26 mouse cellular contexts compared by ENCODE assay signal in the genomic region with DNA sequence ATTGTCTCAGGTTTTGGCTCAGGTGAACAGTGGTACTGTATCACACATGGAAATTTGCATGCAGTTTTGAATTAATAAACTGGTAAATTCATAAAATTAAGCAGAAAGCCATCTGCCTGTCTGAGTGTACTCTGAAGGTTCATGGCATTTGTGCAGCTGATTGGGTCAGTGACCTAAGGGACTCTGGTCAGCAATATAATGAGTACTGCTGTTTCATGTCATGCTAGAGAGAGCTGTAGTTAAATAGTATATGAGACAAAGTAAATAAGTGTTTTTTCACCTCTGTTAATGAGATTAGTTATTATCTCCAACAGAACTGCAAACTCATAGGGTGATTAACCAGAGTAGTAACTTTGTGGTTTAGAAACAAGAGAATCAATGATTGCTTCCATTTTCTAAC.
DNase-seq lines count a peak whose midpoint lies in the region; ATAC-seq and TF ChIP-seq lines count a peak whose summit lies in the region.
"Had no signal": no experiment of that assay in that cellular context is flagged by ENCODE, and none has a peak within 500 bp of the region (broad histone marks: within the 10 kb centered on the region; RNA-seq: fewer than 3 reads in every experiment).

No protein-coding gene starts in this region.

- no peak overlapping the region for H3K4me2 ChIP-seq in intestine, embryonic 15.5 days (replicated peaks)
- H3K4me2 ChIP-seq in kidney, embryonic 15.5 days: no peak overlapping the region
- H3K4me2 ChIP-seq in forebrain, embryonic 12.5 days: no peak overlapping the region
- no peak overlapping the region for H3K4me2 ChIP-seq in lung, postnatal 0 days (replicated peaks; ENCODE audit: low read depth, low read length)
- H3K4me2 ChIP-seq: embryonic facial prominence, embryonic 12.5 days; hindbrain, embryonic 13.5 days; limb, embryonic 15.5 days; lung, embryonic 14.5 days; midbrain, embryonic 15.5 days; neural tube, embryonic 12.5 days had no signal

- no peak overlapping the region for H3K9ac ChIP-seq in intestine, embryonic 15.5 days
- no peak overlapping the region for H3K9ac ChIP-seq in kidney, embryonic 15.5 days
- H3K9ac ChIP-seq in forebrain, embryonic 12.5 days: no peak overlapping the region
- no peak overlapping the region for H3K9ac ChIP-seq in lung, postnatal 0 days (replicated peaks; ENCODE audit: low read depth)
- H3K9ac ChIP-seq: embryonic facial prominence, embryonic 12.5 days; hindbrain, embryonic 13.5 days; limb, embryonic 15.5 days; lung, embryonic 14.5 days; midbrain, embryonic 15.5 days; neural tube, embryonic 12.5 days had no signal

- peak; percentile 73 for DNase-seq in kidney, adult 11 months
- DNase-seq in kidney, postnatal 36 days: peak; percentile 54 to 77
- no peak for DNase-seq in layer of hippocampus, postnatal 10 days (ENCODE audit: low spot score in 2 of 2)
- DNase-seq in lung, postnatal 0 days (ENCODE audit: low spot score): no peak
- DNase-seq: adrenal gland, postnatal 10 days; B cell, adult 2 months; cerebellum, adult 18-20 months; cerebellum, postnatal 25 days; gastrocnemius, adult 2 months; heart, postnatal 36 days; left cerebral cortex, postnatal 4 days; lung, embryonic 14.5 days; lung, postnatal 36 days; right cerebral cortex, postnatal 14 days; thymus, postnatal 36 days had no signal

- no peaks in the 10 kb centered on the region for H3K9me3 ChIP-seq in intestine, embryonic 15.5 days
- no peaks in the 10 kb centered on the region for H3K9me3 ChIP-seq in kidney, embryonic 15.5 days (replicated peaks)
- H3K9me3 ChIP-seq in forebrain, embryonic 12.5 days: no peaks in the 10 kb centered on the region
- no peaks in the 10 kb centered on the region for H3K9me3 ChIP-seq in lung, postnatal 0 days (ENCODE audit: low read length)
- H3K9me3 ChIP-seq: embryonic facial prominence, embryonic 12.5 days; hindbrain, embryonic 13.5 days; limb, embryonic 15.5 days; midbrain, embryonic 15.5 days; neural tube, embryonic 12.5 days had no signal

- no peak overlapping the region for H3K27ac ChIP-seq in intestine, embryonic 15.5 days
- no peak overlapping the region for H3K27ac ChIP-seq in kidney, embryonic 15.5 days
- no peak overlapping the region for H3K27ac ChIP-seq in forebrain, embryonic 12.5 days
- H3K27ac ChIP-seq in lung, postnatal 0 days (ENCODE audit: low read length): no peak overlapping the region
- H3K27ac ChIP-seq: embryonic facial prominence, embryonic 12.5 days; gastrocnemius, adult 2 months; hindbrain, embryonic 13.5 days; left cerebral cortex, adult 2 months; limb, embryonic 15.5 days; midbrain, embryonic 15.5 days; neural tube, embryonic 12.5 days had no signal

- no peak overlapping the region for H3K4me3 ChIP-seq in intestine, embryonic 15.5 days (replicated peaks)
- no peak overlapping the region for H3K4me3 ChIP-seq in kidney, embryonic 15.5 days (replicated peaks)
- no peak overlapping the region for H3K4me3 ChIP-seq in forebrain, embryonic 12.5 days (replicated peaks)
- H3K4me3 ChIP-seq in lung, postnatal 0 days (ENCODE audit: low read depth, low read length): no peak overlapping the region
- H3K4me3 ChIP-seq: embryonic facial prominence, embryonic 12.5 days; gastrocnemius, adult 2 months; hindbrain, embryonic 13.5 days; left cerebral cortex, adult 2 months; limb, embryonic 15.5 days; megakaryocyte, embryonic 14.5 days; midbrain, embryonic 15.5 days; neural tube, embryonic 12.5 days had no signal

- no peaks in the 10 kb centered on the region for H3K27me3 ChIP-seq in intestine, embryonic 15.5 days (replicated peaks)
- H3K27me3 ChIP-seq in kidney, embryonic 15.5 days: no peaks in the 10 kb centered on the region
- H3K27me3 ChIP-seq in forebrain, embryonic 12.5 days: no peaks in the 10 kb centered on the region
- no peaks in the 10 kb centered on the region for H3K27me3 ChIP-seq in lung, postnatal 0 days (replicated peaks; ENCODE audit: insufficient read depth, low read length)
- H3K27me3 ChIP-seq: embryonic facial prominence, embryonic 12.5 days; hindbrain, embryonic 13.5 days; limb, embryonic 15.5 days; megakaryocyte, embryonic 14.5 days; midbrain, embryonic 15.5 days; neural tube, embryonic 12.5 days had no signal

- peak; percentile 31; the same call in 1 of the 2 replicates for ATAC-seq in intestine, embryonic 15.5 days
- ATAC-seq in kidney, embryonic 15.5 days (replicated peaks; ENCODE audit: low FRiP score): peak; percentile 97
- no peak for ATAC-seq in forebrain, embryonic 12.5 days (ENCODE audit: low FRiP score)
- no peak for ATAC-seq in lung, postnatal 0 days
- ATAC-seq: inflammation-experienced regulatory T-cells, adult 6 months; midbrain, embryonic 15.5 days had no signal

- TF ChIP-seq CTCF in lung, postnatal 0 days (IDR thresholded peaks at IDR 0.05): no peak

- no peaks in the 10 kb centered on the region for H3K4me1 ChIP-seq in intestine, embryonic 15.5 days (replicated peaks)
- no peaks in the 10 kb centered on the region for H3K4me1 ChIP-seq in kidney, embryonic 15.5 days
- H3K4me1 ChIP-seq in forebrain, embryonic 12.5 days: no peaks in the 10 kb centered on the region
- H3K4me1 ChIP-seq in lung, postnatal 0 days (ENCODE audit: insufficient read depth, low read depth, low read length): no peaks in the 10 kb centered on the region
- H3K4me1 ChIP-seq: embryonic facial prominence, embryonic 12.5 days; hindbrain, embryonic 13.5 days; limb, embryonic 15.5 days; megakaryocyte, embryonic 14.5 days; midbrain, embryonic 15.5 days; neural tube, embryonic 12.5 days had no signal

- no peak for TF ChIP-seq EP300 in lung, postnatal 0 days (IDR thresholded peaks at IDR 0.05)

- no peaks in the 10 kb centered on the region for H3K36me3 ChIP-seq in intestine, embryonic 15.5 days
- no peaks in the 10 kb centered on the region for H3K36me3 ChIP-seq in kidney, embryonic 15.5 days
- no peaks in the 10 kb centered on the region for H3K36me3 ChIP-seq in forebrain, embryonic 12.5 days (replicated peaks)
- no peaks in the 10 kb centered on the region for H3K36me3 ChIP-seq in lung, postnatal 0 days (ENCODE audit: insufficient read depth, low read length)
- H3K36me3 ChIP-seq: embryonic facial prominence, embryonic 12.5 days; hindbrain, embryonic 13.5 days; limb, embryonic 15.5 days; midbrain, embryonic 15.5 days; neural tube, embryonic 12.5 days had no signal

Comparison
In these comparisons a context has a peak if more than half of its experiments do, and no peak if none do; other contexts are left out.
1. ATAC-seq: peak in intestine, embryonic 15.5 days (single experiment) and kidney, embryonic 15.5 days (single experiment); none in forebrain, embryonic 12.5 days (single experiment) and lung, postnatal 0 days (single experiment).
2. DNase-seq: peak in kidney, adult 11 months (single experiment) and kidney, postnatal 36 days (2 of 2); none in layer of hippocampus, postnatal 10 days (0 of 2) and lung, postnatal 0 days (single experiment).